Mouse (Mus musculus): ENCODE data around the gene Troap.

Troap gene

DNA sequence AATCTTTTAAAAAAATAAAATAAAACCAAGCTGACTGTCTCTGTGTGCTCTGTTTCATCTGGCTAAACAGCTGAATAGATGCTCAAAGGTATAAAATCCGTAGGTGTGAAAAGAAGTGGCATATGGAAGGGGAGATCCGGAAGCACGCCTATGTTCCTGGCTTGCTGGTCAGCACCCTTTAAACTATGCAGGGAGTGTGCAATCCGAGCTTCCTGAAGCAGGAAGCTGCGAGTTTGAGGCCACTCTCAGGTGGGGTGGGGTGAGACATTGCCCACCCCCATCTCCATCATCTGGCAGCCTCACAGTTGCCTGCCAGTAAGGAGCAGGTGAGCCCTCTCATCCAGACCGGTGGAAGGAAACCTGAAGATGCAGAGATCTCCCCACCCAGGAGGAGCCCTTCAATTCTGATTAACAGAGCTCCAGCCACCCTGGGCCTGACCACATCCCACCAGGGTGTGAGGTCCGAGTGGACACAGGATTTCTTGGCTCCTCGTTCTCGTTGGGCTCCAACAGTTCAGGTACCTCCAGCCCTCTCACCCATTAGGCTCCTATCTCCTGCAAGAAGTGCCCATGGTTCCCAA, at the start of gene Troap:
Troap (plus strand) TSS at position 557 of the 581 bp plus-strand sequence.
- DNase-seq (ENCODE audit: low spot score in 2 of 2), result no peak

DNA sequence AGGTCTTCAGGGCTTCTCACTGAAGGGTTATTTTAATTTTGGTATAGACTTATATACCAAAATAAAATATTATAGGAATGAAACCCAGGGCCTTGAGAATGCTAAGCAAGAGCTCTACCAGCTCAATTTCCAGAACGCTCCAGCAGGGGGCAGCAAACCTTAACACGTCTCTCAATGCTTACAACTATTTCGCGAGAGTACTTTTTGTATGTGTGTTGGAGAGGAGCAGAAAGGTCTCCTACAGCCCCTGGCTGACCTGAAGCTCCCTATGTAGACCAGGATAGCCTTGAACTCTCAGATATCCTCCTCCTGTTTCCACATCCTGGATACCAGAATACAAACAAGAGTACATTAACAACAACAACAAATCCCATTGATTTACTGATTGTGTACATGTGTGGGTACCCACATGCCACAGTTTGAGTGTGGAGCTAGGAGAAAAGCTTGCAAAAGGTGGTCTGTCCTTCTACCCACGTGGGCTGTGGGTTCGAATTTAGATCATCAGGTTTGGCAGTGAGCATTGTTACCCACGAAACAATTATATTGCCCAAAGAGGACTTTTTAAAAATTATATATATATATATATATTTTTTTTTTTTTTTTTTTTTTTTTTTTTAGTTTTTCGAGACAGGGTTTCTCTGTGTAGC, 49.6 kb upstream of the Troap start:
- peak in 1 of 2 experiments; percentile 36 for DNase-seq (ENCODE audit: low spot score in 2 of 2)

DNA sequence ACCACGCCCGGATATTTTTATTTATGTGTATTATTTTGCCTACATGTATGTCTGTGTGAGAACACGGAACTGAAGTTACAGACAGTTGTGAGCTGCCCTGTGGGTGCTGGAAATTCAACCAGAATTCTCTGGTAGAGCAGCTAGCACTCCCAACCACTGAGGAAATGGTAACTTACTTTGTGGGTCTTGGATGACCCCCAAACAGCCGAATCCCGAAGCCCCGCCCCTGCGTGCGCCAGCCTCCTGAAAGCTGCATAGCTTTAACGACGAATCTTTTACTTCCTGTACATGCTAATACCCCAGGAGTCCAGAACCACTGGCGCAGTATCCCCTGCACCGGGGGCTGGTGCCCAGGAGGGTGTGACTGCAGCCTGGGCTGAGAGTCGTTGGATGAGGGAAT, 49.0 kb upstream of the Troap start:
- DNase-seq (ENCODE audit: low spot score in 2 of 2), result no peak

DNA sequence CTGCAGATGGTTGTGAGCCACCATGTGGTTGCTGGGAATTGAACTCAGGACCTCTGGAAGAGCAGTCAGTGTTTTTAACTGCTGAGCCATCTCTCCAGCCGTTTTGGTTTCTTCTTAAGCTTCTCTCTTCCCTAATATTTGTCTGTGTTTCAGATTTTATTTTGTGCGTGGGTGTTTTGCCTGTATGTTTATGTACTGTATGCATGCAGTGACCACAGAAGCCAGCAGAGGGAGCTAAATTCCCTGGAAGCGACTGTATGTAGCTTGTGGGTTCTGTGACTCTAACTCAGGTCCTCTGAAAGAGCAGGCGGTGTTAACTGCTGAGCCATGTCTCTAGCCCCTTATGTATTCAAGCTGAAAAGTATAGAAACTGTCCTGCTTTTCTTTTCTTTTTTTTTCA, 48.1 kb upstream of the Troap start:
- no peak for DNase-seq (ENCODE audit: low spot score in 2 of 2)

DNA sequence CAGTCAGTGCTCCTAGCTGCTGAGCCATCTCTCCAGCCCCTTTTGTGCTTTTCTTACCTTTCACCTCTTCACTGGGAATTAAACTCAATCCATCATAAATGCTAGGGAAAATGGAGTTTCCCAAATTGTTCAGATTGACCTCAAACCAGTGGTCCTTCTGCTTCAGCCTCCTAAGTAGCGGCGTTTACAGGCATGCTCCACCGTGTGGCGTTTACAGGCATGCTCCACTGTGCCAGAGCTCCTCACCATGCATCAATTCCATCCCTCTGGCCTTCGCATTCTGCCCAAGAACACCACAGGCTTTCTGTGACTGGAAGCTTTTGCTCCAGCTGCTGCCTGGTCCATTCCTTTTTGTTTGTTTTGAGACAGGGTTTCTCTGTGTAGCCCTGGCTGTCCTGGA, 47.3 kb upstream of the Troap start:
- DNase-seq (ENCODE audit: low spot score in 2 of 2), result no peak

DNA sequence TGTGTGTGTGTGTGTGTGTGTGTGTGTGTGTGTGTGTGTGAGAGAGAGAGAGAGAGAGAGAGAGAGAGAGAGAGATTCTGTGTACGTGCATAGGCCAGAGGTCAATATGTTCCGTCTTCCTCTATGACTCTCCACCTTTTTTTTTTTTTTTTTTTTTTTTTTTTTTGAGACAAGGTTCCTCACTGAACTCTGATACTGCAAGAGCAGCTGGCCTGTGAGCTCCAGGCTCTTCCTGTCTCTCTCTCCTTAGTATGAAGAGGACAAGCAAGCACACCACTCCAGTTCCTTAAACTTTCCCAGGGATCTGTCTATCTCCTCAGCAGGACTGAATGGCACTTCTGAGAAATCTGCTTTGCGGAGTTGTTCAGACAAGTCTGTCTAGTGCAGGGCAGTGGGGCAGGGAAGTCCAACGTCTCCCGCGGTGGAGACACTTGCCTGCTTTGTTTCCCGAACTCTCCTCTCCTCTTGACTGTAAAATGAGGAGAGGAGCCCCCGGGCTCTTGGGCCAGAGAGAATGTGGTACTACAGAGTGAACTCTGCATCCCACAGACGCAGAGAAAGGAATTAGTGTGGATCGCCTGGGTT, 45.4 kb upstream of the Troap start:
- DNase-seq (ENCODE audit: low spot score in 2 of 2), result no peak

DNA sequence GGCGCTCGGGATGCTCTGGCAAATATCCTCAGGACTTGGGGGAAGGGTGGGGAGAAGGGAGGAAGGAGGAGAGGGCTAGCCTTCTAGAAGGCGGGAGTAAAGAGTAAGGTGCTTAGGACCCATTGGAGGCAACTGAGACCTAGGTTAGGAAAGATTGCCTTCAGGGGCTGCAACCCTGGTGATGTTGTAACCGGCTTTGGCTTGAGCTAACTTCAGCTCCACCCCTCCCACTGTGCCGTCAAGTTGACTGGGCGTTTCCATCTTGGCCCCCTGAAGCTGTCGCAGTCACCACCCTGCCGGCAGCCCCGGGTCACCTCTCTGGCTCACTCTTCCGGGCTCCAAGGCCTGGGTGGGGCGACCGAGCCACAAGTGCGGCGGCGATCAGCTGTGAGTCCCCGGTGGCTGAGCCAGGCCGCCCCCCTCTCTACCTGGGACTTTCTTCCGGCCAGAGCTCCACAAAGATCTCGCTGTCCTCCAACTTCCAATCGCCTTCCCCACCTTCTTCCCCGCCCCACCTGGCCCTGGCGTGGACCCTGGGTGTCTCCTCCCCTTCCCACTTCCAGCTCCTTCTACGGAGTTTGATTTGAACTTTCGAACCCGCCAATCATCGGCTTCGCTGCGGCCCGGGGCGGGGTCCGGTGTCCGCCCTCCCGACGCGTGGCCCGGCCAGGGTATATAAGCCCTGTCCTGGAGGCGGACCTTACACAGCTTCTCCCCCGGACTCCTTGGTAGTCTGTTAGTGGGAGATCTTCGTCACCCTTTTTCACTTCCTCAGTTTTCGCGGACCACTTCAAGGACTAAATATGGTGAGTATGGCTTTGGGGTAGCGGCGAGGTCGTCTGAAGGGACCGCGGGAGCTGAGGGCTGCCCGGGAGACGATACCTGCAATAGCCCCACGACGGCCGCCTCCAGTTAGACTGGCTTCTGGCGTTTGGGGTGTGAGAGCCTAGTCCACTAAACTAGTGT, 44.5 kb upstream of the Troap start, which contains the start of gene Tuba1c:
Tuba1c (plus strand) TSS at position 273 of the 966 bp plus-strand sequence.
- no peak for DNase-seq (ENCODE audit: low spot score in 2 of 2)

DNA sequence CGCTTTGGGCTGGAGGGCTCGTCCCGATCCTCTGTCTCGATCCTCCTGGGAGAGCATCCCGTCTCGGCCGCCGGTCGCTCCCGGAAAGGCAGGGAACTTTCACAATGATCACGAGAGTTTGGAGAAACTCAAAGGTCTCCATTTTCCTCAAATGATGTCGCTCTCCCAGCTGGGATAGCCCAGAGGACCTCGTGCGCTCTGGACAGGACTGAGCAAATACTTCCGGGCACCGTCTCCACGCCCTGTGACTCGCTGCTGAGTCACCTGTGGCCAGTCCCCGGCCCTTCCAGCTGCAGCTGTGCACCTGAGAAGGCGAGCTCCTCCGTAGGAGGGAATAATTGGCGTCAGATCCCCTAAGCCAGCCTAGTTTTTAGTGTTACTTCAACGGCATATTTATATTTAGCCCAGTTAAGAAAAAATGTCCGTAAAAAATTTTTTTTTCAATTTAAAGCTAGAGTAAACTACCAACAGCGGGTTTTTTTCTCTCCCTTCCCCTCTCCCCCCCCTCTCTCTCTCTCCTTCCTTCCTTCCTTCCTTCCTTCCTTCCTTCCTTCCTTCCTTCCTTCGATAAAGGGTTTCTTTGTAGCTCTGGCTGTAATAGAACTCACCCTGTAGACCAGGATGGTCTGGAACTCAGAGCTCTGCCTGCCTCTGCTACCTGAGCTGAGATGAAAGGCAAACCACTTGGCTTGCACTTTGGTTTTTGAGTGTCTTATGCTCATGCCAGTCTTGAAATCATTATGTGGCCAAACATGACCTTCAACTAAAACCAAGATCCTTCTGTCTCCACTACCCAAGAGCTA, 43.6 kb upstream of the Troap start:
- no peak for DNase-seq (ENCODE audit: low spot score in 2 of 2)

DNA sequence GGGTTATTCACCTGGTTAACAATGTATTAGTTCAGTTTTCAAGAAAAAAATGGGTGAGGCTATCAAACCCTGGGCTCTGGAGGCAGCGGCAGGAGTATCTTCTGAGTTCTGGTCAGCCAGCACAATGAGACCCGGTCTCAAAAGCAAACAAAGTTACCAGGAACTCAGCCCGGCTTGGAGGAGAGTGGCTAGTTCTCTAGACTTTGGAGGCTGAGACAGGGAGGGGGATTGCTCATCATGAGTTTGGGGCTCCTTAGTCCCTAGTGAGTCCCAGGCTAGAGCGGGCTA, 43.0 kb upstream of the Troap start:
- DNase-seq (ENCODE audit: low spot score in 2 of 2), result no peak

DNA sequence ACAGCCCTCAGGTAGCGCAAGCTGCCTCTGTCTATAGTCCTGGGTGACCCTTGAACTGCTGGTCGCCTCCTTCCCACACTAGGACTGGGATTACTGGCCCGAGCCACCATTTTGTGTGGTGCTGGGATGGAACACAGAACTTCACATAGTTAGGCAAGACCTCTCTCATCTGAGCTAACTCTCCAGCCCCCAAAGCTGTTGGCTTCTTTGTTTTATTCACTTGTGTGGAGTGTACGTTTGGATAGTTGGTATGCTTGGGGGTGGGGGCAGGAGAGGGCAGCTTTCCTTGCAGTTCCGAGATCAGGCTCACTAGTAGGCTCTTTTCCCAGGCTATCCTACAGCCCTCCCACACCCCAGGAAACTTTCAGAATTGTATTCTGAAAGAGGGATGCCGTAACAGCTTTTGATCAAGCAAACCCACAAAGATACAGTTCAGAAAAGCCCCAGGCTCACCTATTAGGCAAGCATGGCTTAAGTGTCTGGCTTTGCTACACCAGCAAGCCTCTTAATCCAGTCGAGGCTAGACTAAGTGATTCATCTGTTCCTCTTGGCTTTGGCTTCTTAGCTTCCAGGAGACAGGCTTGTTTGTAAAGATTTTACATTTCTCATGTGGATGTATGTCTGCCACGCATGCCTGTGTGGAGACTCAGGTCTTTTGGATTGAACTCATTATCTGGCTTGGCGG, 42.2 kb upstream of the Troap start:
- no peak for DNase-seq (ENCODE audit: low spot score in 2 of 2)

DNA sequence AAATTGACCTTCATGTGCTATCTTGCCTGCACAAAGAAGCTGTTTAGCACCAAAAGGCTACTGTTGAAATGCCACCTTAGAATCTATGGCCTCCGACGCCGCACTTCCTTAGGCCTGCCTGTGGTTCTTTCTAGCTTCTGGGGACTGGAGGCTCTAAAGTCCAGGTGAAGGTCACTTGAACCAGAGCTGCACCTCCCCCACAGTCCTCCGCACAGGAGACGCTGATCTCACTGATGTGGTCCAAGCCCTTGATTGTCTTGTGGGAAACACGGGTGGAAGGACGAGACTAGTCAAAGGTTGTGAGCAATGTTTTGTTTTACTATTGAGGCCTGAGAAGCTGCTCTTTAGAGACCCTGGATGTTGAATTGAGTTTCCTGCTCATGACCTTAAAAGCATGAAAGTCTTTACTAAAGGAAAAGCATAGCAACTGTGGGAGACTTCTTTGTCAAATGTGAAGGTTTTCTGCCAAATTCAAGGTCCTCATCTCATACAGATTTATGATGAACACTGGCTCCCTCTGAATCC, 41.6 kb upstream of the Troap start:
- no peak for DNase-seq (ENCODE audit: low spot score in 2 of 2)

DNA sequence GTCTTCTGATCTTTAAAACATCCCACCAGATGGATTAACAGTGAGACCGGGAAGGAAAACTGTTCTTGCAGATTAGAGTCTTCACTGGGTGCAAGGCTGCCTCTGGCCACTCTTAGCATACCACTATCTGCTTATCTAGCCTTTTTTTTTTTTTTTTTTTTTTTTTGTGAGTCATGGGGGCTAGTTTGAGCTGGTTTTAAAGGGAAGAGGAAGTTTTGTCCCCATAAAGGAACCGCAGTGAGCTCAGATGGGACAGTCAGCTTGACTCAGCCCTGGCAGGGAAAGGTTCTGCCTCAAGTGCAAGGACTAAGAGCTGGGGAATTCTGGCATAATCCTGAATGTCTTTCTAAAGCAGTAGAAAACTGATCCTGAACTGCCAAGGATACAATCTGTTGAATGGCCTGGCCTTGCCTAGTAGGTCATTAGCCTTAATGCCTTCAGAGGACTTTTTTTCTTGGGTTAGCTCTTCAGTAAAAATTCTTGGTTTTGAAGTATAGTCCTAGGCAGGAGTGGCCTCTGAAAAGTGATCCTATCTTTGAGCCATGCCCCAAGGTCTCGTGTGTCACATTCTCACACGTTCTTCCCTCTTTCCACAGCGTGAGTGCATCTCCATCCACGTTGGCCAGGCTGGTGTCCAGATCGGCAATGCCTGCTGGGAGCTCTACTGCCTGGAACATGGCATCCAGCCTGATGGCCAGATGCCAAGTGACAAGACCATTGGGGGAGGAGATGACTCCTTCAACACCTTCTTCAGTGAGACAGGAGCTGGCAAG, 40.7 kb upstream of the Troap start:
- no peak for DNase-seq (ENCODE audit: low spot score in 2 of 2)

DNA sequence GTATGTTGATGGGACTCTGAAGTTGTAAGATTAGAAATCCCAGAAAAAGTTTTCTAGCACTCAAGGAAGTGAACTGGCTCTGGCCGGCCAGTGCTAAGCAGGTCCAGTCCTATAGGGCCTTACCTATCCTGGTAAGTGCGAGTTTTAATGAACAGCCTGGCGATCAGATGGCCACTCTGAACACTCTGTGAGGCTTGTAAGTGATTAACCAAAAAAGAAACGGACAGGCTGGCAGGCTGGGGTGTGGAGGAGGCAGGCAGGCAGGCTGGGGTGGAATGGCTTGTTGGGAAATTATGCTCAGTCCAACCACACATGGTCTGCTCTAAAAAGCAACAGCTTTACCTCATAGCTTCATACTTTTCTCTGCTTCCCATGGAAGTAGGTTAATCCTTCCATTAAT, 38.9 kb upstream of the Troap start:
- peak; percentile 15 to 55 for DNase-seq (ENCODE audit: low spot score in 2 of 2)

DNA sequence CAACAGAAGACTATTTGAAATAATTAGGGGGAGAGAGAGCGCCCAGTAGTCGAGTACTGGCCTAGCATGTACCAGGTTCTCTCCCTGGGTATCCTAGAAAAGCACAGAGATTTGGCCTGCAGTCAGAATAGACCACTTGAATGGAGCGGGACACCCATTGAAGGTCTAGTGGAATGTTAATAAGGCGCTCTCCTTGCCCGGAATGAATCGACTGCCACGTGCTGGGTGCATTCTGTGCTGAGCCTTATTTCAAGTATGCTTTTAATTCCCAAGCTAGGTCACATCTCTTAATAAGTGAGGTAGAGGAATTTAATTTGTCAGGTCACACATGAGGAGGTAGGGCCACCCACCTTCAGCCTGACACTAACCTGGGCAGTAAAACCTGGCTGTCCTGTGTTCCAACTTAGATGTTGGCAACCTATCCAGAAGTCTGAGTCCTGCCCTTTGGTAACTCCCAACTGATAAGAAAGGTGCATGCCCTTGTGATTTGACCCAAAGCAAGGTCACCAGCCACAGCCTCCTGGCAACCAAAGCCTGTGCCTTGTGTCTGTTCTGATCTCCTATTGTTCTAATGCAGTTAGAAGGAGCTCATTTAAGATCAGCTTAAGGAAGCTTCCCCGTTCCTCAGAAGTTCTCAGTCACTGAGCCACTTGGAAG, 38.0 kb upstream of the Troap start:
- no peak for DNase-seq (ENCODE audit: low spot score in 2 of 2)

DNA sequence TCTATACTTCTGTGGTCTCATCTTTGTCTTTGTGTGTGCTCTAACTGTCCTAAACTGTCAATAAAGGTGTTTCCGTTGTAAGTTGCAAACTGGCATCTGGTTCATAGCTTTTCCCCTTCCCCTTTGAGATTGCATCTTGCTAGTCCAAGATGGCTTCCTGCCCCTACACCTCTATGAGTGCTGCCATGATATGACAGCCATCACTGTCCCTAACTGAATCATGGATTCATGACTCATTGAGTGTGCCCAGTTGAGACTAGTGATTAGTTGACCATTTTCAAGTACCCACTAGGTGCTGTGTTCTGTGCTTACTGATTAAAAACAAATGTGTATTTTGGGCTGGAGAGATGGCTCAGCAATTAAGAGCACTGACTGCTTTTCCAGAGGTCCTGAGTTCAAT, 36.4 kb upstream of the Troap start:
- no peak for DNase-seq (ENCODE audit: low spot score in 2 of 2)

DNA sequence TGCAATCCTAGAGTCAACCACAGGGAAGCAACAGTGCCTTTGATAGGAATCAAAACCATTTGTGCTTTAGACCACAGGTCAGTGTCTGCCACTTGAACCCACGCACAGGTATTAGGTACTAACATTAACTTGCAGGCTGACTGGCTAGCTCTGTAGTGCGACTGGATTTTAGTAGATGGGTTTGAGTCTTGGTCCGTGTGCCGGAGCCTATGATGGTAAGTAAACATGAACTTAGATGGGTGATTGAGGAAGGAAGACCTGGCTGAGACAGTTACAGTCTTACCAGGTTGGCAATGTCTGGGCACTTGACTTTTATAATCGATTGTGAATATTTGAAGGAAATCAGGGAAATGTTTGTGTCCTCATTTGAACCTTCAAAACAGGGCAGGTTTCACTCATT, 35.6 kb upstream of the Troap start:
- no peak for DNase-seq (ENCODE audit: low spot score in 2 of 2)

DNA sequence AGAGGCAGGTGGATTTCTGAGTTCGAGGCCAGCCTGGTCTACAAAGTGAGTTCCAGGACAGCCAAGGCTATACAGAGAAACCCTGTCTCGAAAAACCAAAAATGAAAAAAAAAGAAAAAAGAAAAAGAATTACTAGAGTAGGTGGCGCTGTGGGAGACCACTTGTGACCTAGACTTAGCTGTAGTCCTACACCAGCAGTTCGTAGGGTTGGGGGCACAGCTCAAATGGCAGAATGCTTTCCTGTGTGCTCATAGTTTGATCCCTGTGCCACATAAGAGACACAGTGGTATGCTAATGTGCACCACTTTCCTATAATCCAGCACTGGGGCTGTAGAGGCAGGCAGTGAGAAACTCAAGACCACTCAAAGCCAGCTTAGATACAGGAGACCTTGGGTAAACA, 35.1 kb upstream of the Troap start:
- DNase-seq (ENCODE audit: low spot score in 2 of 2), result no peak

DNA sequence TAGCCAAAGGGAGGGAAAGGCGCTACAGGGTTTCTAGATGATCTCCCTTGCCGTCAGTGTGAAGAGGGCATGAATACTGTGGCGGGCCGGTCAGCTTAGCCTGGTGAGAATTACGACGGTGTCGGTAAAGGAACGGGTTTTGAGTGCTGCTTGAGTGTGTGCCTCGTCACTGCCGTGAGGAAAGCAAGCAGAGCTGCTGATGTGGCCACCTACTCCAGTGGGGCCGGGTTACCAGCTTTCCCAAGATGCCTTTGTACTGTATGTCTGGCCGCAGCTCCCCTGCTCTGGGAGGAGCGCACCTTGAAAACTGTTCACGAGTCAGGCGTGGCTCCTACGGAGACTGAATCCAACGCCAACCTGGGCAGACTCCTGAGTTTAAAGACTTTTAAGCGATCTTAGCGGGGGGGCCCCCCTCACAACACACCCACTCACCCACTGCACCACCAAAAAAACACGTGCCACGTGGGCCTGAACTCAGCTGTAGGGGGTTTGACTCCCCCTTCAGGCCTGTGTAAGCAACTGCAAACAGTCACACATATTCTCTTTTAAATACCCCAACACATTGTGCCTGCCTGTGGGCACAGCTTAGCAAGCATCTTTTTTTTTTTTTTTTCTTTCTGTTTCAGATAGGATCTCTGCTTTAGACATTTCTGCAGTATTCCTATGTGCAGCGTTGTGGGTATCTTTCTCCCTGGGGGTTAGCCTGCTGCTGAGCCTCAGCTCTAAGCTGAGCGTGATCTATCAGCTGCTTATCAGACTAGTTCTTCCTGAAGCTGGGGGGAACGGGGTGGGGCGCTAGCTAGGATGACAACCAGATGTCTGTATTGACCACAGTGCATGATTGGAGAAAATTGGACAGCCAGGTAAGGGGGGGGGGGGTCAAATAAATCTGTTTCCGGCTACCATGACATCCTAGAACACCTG, 34.1 kb upstream of the Troap start:
- DNase-seq (ENCODE audit: low spot score in 2 of 2), result no peak

Measured in right cerebral cortex, postnatal 36 days (tissue).